Mouse (Mus musculus): Measurements from ENCODE around the gene Agpat2. TPM values are rescaled to one million over a fixed set of nuclear protein-coding genes. Genes with fewer than 3 reads are reported as not detected.

Agpat2 gene
- polyA plus RNA-seq, 1 experiment from 2014 or later, result 41.1 TPM

DNA sequence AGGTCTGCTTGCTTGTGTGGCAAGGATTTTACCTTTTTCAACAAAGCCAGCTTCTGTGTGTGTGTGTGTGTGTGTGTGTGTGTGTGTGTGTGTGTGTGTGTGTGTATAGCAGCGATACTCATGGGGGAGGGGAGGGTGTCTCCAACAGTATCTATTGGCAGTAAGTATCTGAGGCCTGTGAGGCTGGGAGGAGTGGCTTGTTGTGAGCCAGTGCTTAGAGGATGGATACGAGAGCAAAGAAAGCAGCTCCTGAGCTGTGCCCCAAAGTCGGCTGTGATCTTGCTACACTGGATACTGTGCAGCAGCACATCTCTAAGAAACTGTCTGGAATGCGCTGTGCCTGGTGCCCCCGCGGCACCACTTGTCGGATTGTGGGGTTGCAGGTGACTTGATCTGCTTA is 13.7 kb upstream of the Agpat2 start:
- Histone ChIP-seq H3K4me2 (no peak overlapping the region), H3K9me3 (no peaks in the 10 kb centered on the region), H3K36me3 (no peaks in the 10 kb centered on the region), H3K9ac (no peak overlapping the region), H3K27ac (no peak overlapping the region), H3K4me1 (no peaks in the 10 kb centered on the region), H3K27me3 (peaks cover 6% of the 10 kb centered on the region; the same call in 1 of the 2 replicates), H3K4me3 (no peak overlapping the region)
- 43% methylated on average over 7 of the region's 7 CpGs for WGBS
- no peak for ATAC-seq (ENCODE audit: borderline replicate concordance, extremely low read depth, low FRiP score, low TSS enrichment)

DNA sequence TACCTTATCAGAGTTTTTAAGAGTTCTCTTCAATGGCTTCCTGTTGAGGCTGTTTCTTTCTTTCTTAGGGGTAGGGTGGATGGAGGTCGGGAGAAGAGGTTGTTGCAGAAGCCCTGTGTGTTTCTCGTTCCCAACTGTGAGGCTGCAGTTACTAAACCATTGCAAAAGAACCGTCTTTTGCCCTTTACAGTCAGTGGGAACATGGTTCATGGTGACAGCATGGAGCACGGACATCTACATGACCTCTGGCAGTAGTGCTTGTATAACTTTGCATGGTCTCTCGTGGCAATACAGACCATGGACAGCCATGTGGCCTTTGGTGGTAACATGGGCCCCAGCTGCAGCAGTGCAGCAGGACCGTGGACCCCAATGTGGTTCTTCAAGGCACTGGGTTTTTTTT is 13.1 kb upstream of the Agpat2 start:
- ATAC-seq (ENCODE audit: borderline replicate concordance, extremely low read depth, low FRiP score, low TSS enrichment), result no peak
- WGBS, result 56% methylated on average over 6 of the region's 6 CpGs
- no peak overlapping the region for H3K4me2 ChIP-seq

GRCm38 (mm10) chr2:26615459-26616124 is 11.4 kb upstream of the Agpat2 start:
- Histone ChIP-seq H3K4me3 (no peak overlapping the region), H3K9me3 (no peaks in the 10 kb centered on the region), H3K4me1 (no peaks in the 10 kb centered on the region), H3K27me3 (peaks cover 6% of the 10 kb centered on the region; the same call in 1 of the 2 replicates), H3K36me3 (no peaks in the 10 kb centered on the region), H3K4me2 (no peak overlapping the region), H3K9ac (no peak overlapping the region), H3K27ac (no peak overlapping the region)
- no peak for ATAC-seq (ENCODE audit: borderline replicate concordance, extremely low read depth, low FRiP score, low TSS enrichment)
- 69% methylated on average over 4 of the region's 4 CpGs for WGBS

More for the DNA sequence above, 13.1 kb upstream of the Agpat2 start:
- Histone ChIP-seq H3K4me3 (no peak overlapping the region), H3K36me3 (no peaks in the 10 kb centered on the region), H3K27ac (no peak overlapping the region), H3K4me1 (no peaks in the 10 kb centered on the region), H3K9me3 (no peaks in the 10 kb centered on the region), H3K9ac (no peak overlapping the region), H3K27me3 (peaks cover 6% of the 10 kb centered on the region; the same call in 1 of the 2 replicates)

GRCm38 (mm10) chr2:26614903-26615302 is 10.7 kb upstream of the Agpat2 start:
- H3K9ac ChIP-seq, result no peak overlapping the region
- H3K4me2 ChIP-seq, result no peak overlapping the region
- no peaks in the 10 kb centered on the region for H3K9me3 ChIP-seq
- H3K4me1 ChIP-seq, result no peaks in the 10 kb centered on the region
- ATAC-seq (ENCODE audit: borderline replicate concordance, extremely low read depth, low FRiP score, low TSS enrichment), result no peak
- 67% methylated on average over 5 of the region's 5 CpGs for WGBS
- H3K36me3 ChIP-seq, result no peaks in the 10 kb centered on the region
- peaks cover 6% of the 10 kb centered on the region; the same call in 1 of the 2 replicates for H3K27me3 ChIP-seq
- no peak overlapping the region for H3K4me3 ChIP-seq
- H3K27ac ChIP-seq, result no peak overlapping the region

DNA sequence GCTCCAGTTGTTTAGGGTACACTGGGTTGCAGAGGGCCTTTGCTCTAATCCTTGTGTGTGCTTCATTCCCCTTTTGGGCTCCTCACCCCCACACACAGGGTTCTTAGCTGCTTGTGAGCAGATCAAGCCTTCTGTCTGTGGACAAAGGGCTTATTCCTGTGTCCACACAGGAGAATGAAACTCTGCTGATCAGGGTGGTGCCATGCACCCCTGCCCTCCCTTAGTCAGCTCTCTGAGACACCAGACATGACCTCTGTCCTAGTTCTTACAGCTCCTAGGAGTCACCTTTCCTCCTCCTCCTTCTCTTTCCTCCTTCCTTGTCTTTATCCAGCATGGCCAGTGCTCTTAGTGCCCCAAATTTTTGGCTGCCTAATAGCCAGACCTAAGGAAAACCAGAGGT is 7.7 kb upstream of the Agpat2 start:
- Histone ChIP-seq H3K27ac (no peak overlapping the region), H3K9me3 (no peaks in the 10 kb centered on the region), H3K27me3 (no peaks in the 10 kb centered on the region), H3K36me3 (no peaks in the 10 kb centered on the region), H3K9ac (no peak overlapping the region), H3K4me1 (peaks cover 9% of the 10 kb centered on the region), H3K4me2 (no peak overlapping the region), H3K4me3 (no peak overlapping the region)
- no peak for ATAC-seq (ENCODE audit: borderline replicate concordance, extremely low read depth, low FRiP score, low TSS enrichment)

DNA sequence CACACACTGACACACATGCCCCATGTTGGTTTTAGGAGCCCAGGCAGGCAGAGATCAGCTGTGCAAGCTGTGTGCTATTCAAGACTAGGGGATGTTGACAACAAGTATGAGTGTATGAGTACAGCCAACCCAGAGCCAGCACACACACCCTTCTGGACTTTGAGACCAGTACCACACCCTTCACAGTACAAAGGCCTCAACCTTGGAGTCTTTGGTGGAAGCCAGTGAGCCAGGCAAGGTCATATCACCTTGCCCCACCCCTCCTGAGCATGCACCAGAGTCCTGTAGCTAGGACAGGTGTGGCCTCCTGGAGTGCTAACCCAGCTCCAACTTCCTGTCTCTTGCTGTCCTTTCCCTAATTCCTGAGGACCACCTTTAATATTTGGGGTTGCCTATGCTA is 6.8 kb upstream of the Agpat2 start:
- H3K4me1 ChIP-seq, result peaks cover 17% of the 10 kb centered on the region
- H3K9me3 ChIP-seq, result no peaks in the 10 kb centered on the region
- H3K27ac ChIP-seq, result no peak overlapping the region
- no peak for ATAC-seq (ENCODE audit: borderline replicate concordance, extremely low read depth, low FRiP score, low TSS enrichment)
- no peak overlapping the region for H3K4me2 ChIP-seq
- H3K9ac ChIP-seq, result no peak overlapping the region
- no peaks in the 10 kb centered on the region for H3K36me3 ChIP-seq
- H3K4me3 ChIP-seq, result no peak overlapping the region
- no peaks in the 10 kb centered on the region for H3K27me3 ChIP-seq

- H3K4me2 ChIP-seq, result no peak overlapping the region
- 66% methylated on average over 3 of the region's 3 CpGs for WGBS
- H3K27me3 ChIP-seq, result no peaks in the 10 kb centered on the region
- peaks cover 20% of the 10 kb centered on the region for H3K4me1 ChIP-seq
- H3K36me3 ChIP-seq, result no peaks in the 10 kb centered on the region
- ATAC-seq (ENCODE audit: borderline replicate concordance, extremely low read depth, low FRiP score, low TSS enrichment), result no peak
- no peaks in the 10 kb centered on the region for H3K9me3 ChIP-seq
- no peak overlapping the region for H3K27ac ChIP-seq
- H3K4me3 ChIP-seq, result no peak overlapping the region
- no peak overlapping the region for H3K9ac ChIP-seq
Observed at GRCm38 (mm10) chr2:26610526-26610925, 6.3 kb upstream of the Agpat2 start.

DNA sequence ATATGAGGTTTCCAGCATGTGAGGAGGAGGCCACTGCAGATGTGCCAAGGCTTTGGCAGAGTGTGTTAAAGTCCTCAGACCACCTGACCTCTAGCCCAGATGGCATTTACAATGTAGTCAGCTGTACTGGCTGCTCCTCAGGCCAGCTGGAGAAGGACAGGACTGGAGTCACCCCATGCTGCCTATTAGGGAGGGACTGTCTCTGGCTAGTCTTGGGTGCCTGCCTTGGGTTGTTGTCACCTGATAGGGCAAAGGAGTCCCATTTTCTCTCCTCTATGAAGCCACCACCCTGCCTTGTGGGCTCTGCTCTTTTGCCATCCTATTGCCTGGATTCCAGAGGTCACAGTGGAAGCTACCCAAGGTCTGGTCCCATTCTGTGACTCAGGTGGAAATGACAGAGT is 5.0 kb upstream of the Agpat2 start:
- Histone ChIP-seq H3K27me3 (no peaks in the 10 kb centered on the region), H3K4me3 (no peak overlapping the region), H3K9me3 (no peaks in the 10 kb centered on the region), H3K9ac (no peak overlapping the region), H3K4me1 (peaks cover 24% of the 10 kb centered on the region), H3K27ac (no peak overlapping the region), H3K4me2 (no peak overlapping the region), H3K36me3 (no peaks in the 10 kb centered on the region)
- no peak for ATAC-seq (ENCODE audit: borderline replicate concordance, extremely low read depth, low FRiP score, low TSS enrichment)

DNA sequence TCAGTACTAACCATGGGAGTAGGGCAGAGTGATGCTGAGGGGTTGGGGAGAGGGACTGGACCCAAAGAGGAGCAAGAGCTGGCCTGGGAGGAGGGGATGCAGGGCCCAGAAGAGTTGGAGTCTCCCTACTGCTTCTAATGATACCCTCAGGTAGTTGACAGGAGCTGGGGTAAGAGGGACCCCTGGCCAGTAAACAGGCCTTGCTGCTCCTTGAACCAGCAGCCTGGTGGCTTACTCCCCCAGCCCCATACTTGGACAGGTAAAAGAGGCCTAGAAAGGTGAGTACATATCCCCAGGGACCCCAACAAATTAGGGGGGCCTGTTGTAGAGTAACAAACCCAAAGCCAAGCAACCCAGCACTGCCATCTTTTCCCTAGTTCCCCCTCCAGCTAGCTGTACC is 4.6 kb upstream of the Agpat2 start:
- H3K27ac ChIP-seq, result no peak overlapping the region
- peaks cover 24% of the 10 kb centered on the region for H3K4me1 ChIP-seq
- H3K9me3 ChIP-seq, result no peaks in the 10 kb centered on the region
- no peaks in the 10 kb centered on the region for H3K36me3 ChIP-seq
- ATAC-seq (ENCODE audit: borderline replicate concordance, extremely low read depth, low FRiP score, low TSS enrichment), result no peak
- no peak overlapping the region for H3K4me3 ChIP-seq
- no peaks in the 10 kb centered on the region for H3K27me3 ChIP-seq
- H3K4me2 ChIP-seq, result no peak overlapping the region
- H3K9ac ChIP-seq, result no peak overlapping the region

- no peaks in the 10 kb centered on the region for H3K36me3 ChIP-seq
- no peak overlapping the region for H3K9ac ChIP-seq
- WGBS, result 24% methylated on average over 6 of the region's 6 CpGs
- H3K4me1 ChIP-seq, result peaks cover 33% of the 10 kb centered on the region
- peak; percentile 21 for ATAC-seq (ENCODE audit: borderline replicate concordance, extremely low read depth, low FRiP score, low TSS enrichment)
- H3K4me2 ChIP-seq, result peak overlapping the region; percentile 14
- no peak overlapping the region for H3K4me3 ChIP-seq
- no peaks in the 10 kb centered on the region for H3K9me3 ChIP-seq
- no peaks in the 10 kb centered on the region for H3K27me3 ChIP-seq
- peak overlapping the region; percentile 78 for H3K27ac ChIP-seq
Observed at GRCm38 (mm10) chr2:26607056-26607910, 3.1 kb upstream of the Agpat2 start.

DNA sequence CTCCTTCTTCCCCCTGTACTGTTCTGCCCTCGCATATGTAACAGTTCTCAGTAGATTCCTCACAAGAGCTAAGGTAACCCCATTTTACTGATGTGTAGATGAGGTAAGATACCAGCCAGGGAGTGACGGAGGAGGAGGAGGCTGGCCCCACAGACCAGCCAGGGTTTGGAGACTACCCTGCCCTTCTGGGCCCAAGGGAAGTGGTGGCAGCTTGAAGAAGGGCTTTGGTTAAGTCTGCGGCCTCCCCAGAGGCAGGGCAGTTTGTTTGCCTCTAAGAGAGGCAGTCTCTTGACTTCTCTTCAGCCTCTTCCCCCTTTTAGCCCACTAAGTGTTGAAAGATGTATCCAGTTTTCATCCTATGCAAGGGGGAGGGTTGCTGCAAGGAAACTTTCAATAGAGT is 2.4 kb upstream of the Agpat2 start:
- H3K9me3 ChIP-seq, result no peaks in the 10 kb centered on the region
- H3K36me3 ChIP-seq, result no peaks in the 10 kb centered on the region
- no peaks in the 10 kb centered on the region for H3K27me3 ChIP-seq
- no peak overlapping the region for H3K4me3 ChIP-seq
- H3K4me1 ChIP-seq, result peaks cover 33% of the 10 kb centered on the region
- peak overlapping the region; percentile 14 for H3K4me2 ChIP-seq
- no peak for ATAC-seq (ENCODE audit: borderline replicate concordance, extremely low read depth, low FRiP score, low TSS enrichment)
- WGBS, result 57% methylated on average over 3 of the region's 3 CpGs
- H3K9ac ChIP-seq, result no peak overlapping the region
- peak overlapping the region; percentile 78 for H3K27ac ChIP-seq

DNA sequence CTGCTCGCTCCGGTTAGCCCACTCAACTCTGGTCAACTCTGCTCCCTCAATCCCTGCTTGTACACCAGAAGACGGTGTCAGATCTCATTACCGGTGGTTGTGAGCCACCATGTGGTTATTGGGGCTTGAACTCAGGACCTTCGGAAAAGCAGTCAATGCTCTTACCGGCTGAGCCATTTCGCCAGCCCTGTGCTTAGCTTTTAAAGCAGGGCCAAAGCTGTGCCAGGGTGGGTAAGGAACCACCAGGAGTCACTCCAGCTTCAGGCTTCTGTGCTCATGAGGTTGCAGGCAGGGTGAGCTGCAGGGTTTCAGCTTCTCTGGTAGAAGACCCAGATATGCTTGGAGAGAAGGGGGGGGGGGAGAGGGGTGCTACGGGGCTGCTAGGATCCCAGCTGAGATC is 1.1 kb upstream of the Agpat2 start:
- 78% methylated on average over 8 of the region's 8 CpGs for WGBS
- no peaks in the 10 kb centered on the region for H3K36me3 ChIP-seq

More for the DNA sequence above, 1.1 kb upstream of the Agpat2 start:
- Histone ChIP-seq H3K27ac (no peak overlapping the region), H3K4me3 (no peak overlapping the region), H3K9me3 (no peaks in the 10 kb centered on the region), H3K27me3 (no peaks in the 10 kb centered on the region), H3K9ac (no peak overlapping the region), H3K4me2 (no peak overlapping the region), H3K4me1 (peaks cover 33% of the 10 kb centered on the region)
- ATAC-seq (ENCODE audit: borderline replicate concordance, extremely low read depth, low FRiP score, low TSS enrichment), result no peak

Data from lung, embryonic 15.5 days (tissue).